Mouse (Mus musculus) splenic B cell, adult 2 months (primary cell): Measurements from ENCODE around the gene Nme9.
A peak's percentile ranks its signal among the peaks of the same experiment; 100 is the strongest.

Source experiments
- DNase-seq: peaks from one replicate; pipeline ENCODE4 v3.0.0-alpha.2; 2011; ENCODE audit warnings: low read depth, low spot score
- H3K27me3 ChIP-seq: 2 replicates; pipeline ENCODE4 v1.6.1; 2012; ENCODE audit warnings: mild to moderate bottlenecking, low read length, moderate library complexity, mixed read lengths; ENCODE audit not compliant: control insufficient read depth, poor library complexity, insufficient read depth, severe bottlenecking
- H3K36me3 ChIP-seq: 2 replicates; pipeline ENCODE4 v1.6.1; 2012; ENCODE audit warnings: mild to moderate bottlenecking, low read length, moderate library complexity, mixed read lengths; ENCODE audit not compliant: control insufficient read depth, poor library complexity, insufficient read depth, severe bottlenecking

The Nme9 gene

DNA sequence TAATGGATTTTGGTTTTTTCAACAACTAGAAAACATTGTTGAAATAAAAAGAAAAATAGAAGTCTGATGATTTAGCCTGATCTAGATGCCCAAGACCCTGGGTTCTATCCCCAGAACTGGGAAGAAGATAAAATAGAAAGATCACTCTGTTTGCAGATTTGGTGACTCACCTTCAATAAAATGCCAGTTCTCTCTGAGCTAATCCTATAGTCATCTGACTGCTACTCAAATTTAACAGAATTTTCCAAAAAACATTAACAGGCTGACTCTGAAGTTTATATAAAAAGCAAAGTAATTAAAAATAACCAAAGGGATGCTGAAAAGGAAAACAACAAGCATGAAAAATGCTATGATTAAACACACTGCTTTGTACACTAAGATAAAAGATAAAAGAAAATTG lies 5.0 kb upstream of the Nme9 start:
- DNase-seq, result no peak
- H3K36me3 ChIP-seq, result no peaks in the 10 kb centered on the region
- no peaks in the 10 kb centered on the region for H3K27me3 ChIP-seq

DNA sequence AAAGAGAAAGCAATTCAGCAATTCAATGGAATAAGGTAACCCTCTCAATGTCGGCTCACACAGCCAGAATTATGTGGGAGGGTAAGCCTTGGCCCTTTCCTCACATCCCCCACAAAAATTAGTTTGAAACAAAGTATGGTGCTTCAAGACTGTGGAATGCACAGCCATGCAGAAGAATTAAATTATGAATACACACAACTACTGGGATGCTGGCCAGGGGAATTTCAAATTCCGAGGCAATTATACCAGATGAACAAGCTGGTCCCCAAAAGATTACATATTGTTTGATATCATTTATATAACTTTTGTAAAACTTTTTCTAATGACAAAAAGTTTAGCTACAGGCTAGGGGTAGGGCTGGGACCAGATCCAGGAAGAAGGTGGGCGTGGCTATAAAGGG lies 4.0 kb upstream of the Nme9 start:
- no peaks in the 10 kb centered on the region for H3K27me3 ChIP-seq
- no peak for DNase-seq
- no peaks in the 10 kb centered on the region for H3K36me3 ChIP-seq

DNA sequence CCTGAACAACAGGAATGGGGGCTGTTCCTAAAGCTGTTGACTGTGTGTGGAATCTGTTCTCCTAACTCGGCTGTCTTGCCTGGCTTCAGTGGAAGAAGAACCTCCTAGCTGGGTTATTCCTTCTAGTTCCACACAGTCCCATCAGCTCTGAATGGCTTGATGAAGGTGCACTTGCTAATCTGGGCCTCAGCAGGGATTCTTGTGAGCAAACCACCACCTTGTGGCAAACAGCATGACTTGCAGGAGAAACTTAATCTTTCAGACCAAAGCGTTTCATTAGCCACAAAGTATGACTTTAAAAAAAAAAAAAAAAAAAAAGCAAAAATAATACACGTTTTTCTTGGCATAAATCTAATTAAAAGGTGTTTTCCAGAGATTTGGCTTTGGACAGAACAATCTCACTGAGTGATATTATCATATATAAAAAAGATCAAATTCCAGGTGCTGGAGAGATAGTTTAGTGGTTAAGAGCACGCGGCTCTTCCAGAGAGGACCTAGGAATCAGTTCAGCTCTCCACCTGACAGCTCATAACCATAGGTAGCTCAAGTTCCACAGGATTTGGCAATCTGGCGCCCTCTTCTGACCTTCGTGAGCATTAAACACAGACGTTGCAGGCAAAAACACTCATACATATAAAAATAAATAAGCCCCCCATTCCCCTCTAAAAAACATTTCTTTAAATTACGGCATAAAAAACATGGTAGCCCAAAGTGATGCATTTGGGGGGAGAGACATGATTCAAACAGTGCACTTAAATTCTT lies 1.2 kb upstream of the Nme9 start:
- no peaks in the 10 kb centered on the region for H3K36me3 ChIP-seq
- H3K27me3 ChIP-seq, result no peaks in the 10 kb centered on the region
- DNase-seq, result peak; percentile 28

DNA sequence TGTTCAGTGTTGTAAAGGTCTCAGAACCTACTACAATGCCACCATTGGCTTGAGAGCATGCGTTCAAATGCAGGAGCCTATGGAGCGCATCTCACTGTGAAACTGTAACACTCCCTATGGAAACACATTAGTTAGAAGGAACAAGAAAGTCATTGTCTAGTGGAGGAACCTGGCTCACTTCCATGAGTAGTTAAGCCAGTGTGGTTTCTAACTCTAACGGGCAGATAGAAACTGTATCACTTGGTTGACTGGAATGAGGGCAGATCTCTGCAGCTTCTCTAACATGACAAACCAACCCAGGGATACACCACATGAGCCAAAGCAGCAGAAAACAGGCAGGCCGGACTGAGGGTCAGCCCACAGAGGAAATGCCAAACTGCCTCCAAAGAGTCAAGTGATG lies 2.9 kb downstream of the Nme9 start:
- no peak for DNase-seq
- Histone ChIP-seq H3K27me3 (no peaks in the 10 kb centered on the region), H3K36me3 (no peaks in the 10 kb centered on the region)

GRCm38 (mm10) chr9:99458529-99459208 lies 7.4 kb downstream of the Nme9 start:
- Histone ChIP-seq H3K27me3 (no peaks in the 10 kb centered on the region), H3K36me3 (no peaks in the 10 kb centered on the region)
- DNase-seq, result peak; percentile 62

- H3K27me3 ChIP-seq, result no peaks in the 10 kb centered on the region
- DNase-seq, result no peak
- H3K36me3 ChIP-seq, result no peaks in the 10 kb centered on the region
Measured at GRCm38 (mm10) chr9:99459730-99460129, 8.5 kb downstream of the Nme9 start.

DNA sequence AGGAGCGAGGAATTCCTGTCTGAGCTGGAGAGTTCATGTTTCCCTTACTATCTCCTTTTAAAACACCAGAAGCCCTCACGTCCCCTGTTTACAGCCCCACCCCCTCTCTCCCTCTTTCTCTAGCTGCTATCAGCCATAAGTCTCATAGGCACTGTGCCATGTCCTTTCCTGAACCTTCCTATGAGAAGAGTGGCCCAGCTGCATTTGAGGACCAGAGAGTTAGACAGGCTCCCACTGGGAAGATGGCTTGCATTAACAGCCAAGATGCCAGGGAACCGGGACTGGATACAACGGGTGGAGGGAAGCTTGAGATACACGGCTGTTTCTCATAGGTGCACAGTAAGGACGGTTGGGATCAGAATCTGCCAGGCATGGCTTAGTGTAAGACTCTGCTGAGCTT lies 13.6 kb downstream of the Nme9 start:
- Histone ChIP-seq H3K27me3 (no peaks in the 10 kb centered on the region), H3K36me3 (no peaks in the 10 kb centered on the region)
- DNase-seq, result no peak

GRCm38 (mm10) chr9:99468572-99468971 lies 17.3 kb downstream of the Nme9 start:
- no peak for DNase-seq
- no peaks in the 10 kb centered on the region for H3K27me3 ChIP-seq

DNA sequence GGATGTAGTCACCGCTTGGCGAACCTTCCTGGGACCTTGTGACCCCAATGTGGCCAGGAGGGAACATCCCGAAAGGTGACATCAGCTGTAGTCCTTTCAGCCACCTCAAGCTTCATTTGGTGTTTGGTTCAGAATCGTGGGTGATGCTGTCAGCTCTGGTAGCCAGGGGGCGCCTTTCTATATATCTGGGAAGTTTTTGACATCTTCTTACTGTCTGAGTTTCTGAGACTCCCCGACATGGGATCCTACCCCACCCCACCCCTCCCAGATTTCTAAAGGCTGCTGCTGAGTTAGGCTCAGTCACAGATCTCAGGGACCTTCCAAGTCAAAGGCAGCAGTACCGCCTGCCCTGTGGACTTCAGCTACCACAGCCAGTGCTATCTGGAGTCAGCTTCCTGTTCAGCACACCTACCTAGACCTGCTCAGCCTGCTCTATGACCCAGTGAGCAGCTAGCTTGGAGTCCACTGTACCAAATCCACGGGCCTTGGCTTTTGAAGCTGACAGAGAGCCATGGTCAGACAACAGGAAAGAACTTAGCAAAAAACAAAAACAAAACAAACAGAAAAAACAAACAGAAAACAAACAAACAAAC lies 18.5 kb downstream of the Nme9 start:
- peak; percentile 16 for DNase-seq
- no peaks in the 10 kb centered on the region for H3K36me3 ChIP-seq
- no peaks in the 10 kb centered on the region for H3K27me3 ChIP-seq

More at GRCm38 (mm10) chr9:99468572-99468971, 17.3 kb downstream of the Nme9 start:
- no peaks in the 10 kb centered on the region for H3K36me3 ChIP-seq

DNA sequence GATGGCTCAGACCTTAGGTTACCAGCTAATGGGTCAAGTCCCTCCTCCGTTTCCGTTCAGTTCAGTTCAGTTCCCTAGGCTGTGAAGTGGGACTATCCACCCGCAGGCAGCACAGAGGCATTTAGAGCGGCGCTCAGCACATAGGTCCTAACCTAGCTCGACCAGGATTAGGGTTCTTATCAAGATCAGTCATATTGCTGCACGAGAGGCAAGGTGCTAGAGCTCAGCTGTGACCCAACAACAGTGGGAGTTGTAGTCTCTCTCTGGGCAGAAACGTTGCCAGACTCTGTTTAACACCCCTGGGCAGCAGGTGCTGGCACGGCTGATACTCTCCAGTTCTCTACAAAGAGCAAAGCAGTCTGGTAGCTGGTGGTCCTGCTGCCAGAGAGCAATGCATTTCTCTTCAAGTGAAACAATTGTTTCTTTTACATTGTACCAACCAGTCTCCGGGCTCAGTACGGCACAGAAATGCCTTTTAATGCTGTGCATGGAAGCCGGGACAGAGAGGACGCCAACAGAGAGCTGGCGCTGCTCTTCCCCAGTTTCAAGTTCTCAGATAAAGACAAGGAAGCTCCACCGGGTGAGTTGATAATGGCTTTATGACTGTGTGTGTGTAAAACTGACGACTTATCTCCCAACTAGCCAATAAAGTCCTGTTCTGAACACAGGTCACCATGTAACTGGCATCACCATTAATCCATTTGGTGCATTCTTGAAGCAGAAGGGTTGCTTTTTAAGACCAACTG lies 19.2 kb downstream of the Nme9 start:
- DNase-seq, result no peak
- Histone ChIP-seq H3K36me3 (no peaks in the 10 kb centered on the region), H3K27me3 (no peaks in the 10 kb centered on the region)

DNA sequence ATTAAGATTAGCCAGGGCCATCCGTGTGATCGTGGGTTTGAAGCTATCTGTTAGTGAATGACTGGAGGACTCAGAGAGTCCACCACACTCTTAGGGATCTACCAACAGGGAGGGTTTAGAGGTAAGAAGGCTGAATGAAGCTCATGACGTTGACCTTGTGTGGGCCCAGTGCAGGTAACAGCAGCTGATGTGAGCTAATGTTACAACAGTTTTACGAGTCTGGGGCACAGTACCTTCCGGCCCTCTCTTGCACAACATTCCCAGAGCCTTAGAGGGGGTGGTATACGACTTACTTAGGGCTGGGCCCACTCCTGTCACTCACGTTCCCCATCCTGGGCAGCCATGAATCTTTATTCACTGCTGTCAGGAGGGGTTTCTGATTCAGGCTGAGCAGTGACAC lies 20.1 kb downstream of the Nme9 start:
- Histone ChIP-seq H3K27me3 (no peaks in the 10 kb centered on the region), H3K36me3 (no peaks in the 10 kb centered on the region; the same call in 1 of the 2 replicates)
- DNase-seq, result no peak

- no peak for DNase-seq
- peaks cover 5% of the 10 kb centered on the region; the same call in 1 of the 2 replicates for H3K36me3 ChIP-seq
- H3K27me3 ChIP-seq, result no peaks in the 10 kb centered on the region
Measured at GRCm38 (mm10) chr9:99479181-99479711, 28.0 kb downstream of the Nme9 start.

DNA sequence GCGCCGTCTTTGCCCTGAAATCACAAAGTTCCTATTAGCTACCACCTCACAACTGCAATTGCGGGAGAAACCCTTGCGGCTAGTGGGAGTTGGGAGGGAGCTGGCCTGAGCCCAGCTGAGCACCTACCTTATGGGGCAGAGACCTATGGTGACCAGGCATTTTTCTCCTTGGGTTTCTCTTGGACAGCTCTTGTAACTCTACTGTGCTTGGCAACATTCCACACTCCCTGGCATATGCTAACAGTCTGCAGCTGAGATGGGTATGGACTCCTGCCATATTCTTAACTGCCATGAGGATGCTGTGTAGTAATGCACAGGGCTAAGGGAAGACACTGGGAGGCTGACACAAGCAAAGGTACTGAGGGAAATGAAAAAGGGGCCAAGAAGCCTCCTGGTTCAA lies 29.5 kb downstream of the Nme9 start:
- peaks cover 5% of the 10 kb centered on the region; the same call in 1 of the 2 replicates for H3K36me3 ChIP-seq
- DNase-seq, result no peak
- H3K27me3 ChIP-seq, result no peaks in the 10 kb centered on the region

DNA sequence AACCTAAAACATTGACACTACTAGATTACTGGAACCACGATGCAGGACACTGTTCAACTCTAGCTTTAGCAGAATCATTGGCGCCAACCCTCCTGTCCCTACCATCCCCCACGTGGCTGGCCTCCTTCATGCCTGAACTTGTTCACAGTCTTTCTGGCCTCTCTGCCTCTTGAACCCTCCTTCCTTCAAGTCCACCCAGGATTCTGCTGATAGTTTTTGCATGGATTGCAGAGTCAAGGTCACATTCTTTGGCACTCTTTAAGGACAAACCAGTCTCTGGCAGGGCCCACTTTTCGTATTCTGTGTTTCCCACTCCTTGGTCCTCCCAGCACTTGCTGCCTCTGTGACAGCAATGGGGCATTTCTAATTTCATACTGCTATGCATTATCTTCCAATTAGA lies 31.9 kb downstream of the Nme9 start:
- DNase-seq, result no peak
- no peaks in the 10 kb centered on the region for H3K27me3 ChIP-seq

More for the DNA sequence above, 31.9 kb downstream of the Nme9 start:
- H3K36me3 ChIP-seq, result peaks cover 15% of the 10 kb centered on the region
